Mouse (Mus musculus) G1E (cell line): ENCODE measurements at regions not wholly inside any gene's neighbourhood (a gene's known extent, or its start where the extent isn't known, plus 50 kb on each side); places are given as distances from the start of the nearest gene placed in this dataset.

Experiments used
- CTCF ChIP-seq: IDR thresholded peaks from 2 replicates; pipeline ENCODE4 v1.5.1; 2012; ENCODE audit warnings: low read depth, low read length, inconsistent platforms, mixed read lengths
- GATA1 ChIP-seq: IDR thresholded peaks from 2 replicates; pipeline ENCODE4 v1.6.1; 2012; ENCODE audit warnings: borderline replicate concordance, low read length, inconsistent platforms, mixed read lengths
- GATA2 ChIP-seq: IDR thresholded peaks from 2 replicates; pipeline ENCODE4 v1.6.1; 2012; ENCODE audit warnings: low read depth, low read length, inconsistent platforms, borderline replicate concordance
- POLR2AphosphoS5 ChIP-seq: IDR thresholded peaks from 2 replicates; pipeline ENCODE4 v1.6.1; 2012; ENCODE audit warnings: low read depth, low read length, inconsistent platforms; ENCODE audit not compliant: insufficient replicate concordance

- TF ChIP-seq CTCF (no peak), GATA1 (no peak), POLR2AphosphoS5 (no peak), GATA2 (no peak)
Measured at GRCm38 (mm10) chr3:144107664-144108063, 97.4 kb downstream of the Lmo4 start.
